Mouse (Mus musculus) spleen, postnatal 10 days (tissue): ENCODE measurements around the gene Olr1.

ENCODE experiments used
- DNase-seq, 2 experiments: peaks; one replicate each; pipeline ENCODE4 v3.0.0; 2021 to 2022; ENCODE audit warnings: low spot score in 2 of 2

The Olr1 gene

GRCm38 (mm10) chr6:129507024-129507423, at the start of gene Olr1:
TSS of gene Olr1 (minus strand) at chr6:129507165.
- DNase-seq = no peak

GRCm38 (mm10) chr6:129548009-129548408, 41.0 kb upstream of the Olr1 start:
- no peak for DNase-seq

- no peak for DNase-seq
Measured at GRCm38 (mm10) chr6:129547277-129547676, 40.3 kb upstream of the Olr1 start.

DNA sequence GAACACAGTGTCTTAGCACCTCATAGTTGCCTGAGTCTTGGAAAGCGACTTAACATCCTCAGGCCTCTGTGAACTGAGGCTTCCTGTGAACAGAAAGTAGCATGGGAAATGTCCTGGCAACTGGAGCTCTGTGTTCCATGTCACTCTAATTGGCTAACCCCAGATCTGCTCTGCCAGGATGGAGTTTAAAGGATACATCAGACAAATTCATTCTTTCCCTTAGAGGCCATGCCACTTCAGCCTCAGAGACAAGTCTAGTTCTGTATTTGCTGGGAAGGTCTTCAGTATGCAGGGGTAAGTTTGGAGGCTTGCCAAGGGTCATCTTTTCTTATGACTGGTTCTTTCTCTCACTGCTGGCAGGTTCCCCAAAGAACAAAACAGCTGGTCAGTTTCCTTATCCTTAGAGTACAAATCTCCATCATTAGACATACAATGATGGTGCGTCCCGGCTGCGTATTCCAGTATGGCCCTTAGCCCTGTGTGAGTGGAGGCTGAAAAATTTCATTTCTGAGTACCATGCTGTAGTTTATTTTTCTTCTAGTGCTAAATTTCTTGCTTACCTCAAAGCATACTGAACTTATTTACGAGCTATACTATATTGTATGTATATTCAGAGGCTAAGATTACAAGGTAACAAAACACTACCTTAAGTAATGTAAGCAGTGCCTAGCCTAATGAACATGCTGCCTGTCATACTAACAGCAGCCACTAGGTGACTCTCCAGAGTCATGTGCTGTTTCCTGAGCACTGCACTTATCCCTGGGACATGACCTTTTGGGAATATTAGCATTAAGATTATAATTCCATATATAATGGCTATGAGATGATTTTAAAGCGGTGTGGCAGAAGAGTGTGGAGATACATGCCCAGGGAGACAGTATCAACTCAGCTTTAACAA, 37.0 kb upstream of the Olr1 start:
- DNase-seq = peak; percentile 27 to 68

GRCm38 (mm10) chr6:129542540-129542939, 35.6 kb upstream of the Olr1 start:
- DNase-seq = no peak

DNA sequence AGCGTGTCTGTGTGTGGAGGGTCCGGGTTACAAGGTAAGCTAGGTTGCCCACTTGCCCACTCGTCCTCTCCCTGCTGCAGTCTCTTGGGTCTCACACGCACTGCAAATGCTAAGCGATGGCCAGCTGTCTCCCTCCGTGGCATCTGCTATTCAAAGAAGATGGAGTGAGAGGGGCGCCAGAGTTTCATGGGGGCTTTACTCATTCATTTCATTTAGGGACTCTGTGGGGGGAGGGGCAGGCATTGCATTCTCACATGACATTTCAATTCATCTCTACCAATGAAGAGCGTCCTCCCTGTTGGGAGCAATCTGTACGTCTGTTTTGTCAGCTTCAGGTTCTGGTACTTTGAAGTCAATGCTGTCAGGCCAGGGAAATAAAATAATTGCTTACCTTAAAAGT, 35.0 kb upstream of the Olr1 start:
- DNase-seq = no peak

DNA sequence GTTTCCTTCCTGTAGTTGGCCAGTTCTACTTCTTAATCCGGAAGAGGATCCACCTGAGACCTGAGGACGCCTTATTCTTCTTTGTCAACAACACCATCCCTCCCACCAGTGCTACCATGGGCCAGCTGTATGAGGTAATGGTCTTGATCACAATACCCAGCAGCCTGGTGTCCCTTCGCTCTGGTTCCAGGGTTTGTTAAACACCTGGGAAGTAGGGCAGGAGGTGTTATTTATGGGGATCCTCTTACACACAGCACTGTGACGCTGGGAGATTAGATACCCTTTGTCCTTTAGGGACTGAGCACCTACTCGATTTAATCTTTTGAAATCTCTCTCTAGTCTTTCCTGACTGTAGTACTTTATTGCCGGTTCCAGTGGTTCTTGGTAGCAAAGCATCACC, 31.6 kb upstream of the Olr1 start:
- DNase-seq = no peak

- no peak for DNase-seq
Measured at GRCm38 (mm10) chr6:129535723-129536122, 28.8 kb upstream of the Olr1 start.

GRCm38 (mm10) chr6:129534627-129535190, 27.7 kb upstream of the Olr1 start:
- DNase-seq = no peak

- no peak for DNase-seq
Measured at GRCm38 (mm10) chr6:129534057-129534456, 27.1 kb upstream of the Olr1 start.

DNA sequence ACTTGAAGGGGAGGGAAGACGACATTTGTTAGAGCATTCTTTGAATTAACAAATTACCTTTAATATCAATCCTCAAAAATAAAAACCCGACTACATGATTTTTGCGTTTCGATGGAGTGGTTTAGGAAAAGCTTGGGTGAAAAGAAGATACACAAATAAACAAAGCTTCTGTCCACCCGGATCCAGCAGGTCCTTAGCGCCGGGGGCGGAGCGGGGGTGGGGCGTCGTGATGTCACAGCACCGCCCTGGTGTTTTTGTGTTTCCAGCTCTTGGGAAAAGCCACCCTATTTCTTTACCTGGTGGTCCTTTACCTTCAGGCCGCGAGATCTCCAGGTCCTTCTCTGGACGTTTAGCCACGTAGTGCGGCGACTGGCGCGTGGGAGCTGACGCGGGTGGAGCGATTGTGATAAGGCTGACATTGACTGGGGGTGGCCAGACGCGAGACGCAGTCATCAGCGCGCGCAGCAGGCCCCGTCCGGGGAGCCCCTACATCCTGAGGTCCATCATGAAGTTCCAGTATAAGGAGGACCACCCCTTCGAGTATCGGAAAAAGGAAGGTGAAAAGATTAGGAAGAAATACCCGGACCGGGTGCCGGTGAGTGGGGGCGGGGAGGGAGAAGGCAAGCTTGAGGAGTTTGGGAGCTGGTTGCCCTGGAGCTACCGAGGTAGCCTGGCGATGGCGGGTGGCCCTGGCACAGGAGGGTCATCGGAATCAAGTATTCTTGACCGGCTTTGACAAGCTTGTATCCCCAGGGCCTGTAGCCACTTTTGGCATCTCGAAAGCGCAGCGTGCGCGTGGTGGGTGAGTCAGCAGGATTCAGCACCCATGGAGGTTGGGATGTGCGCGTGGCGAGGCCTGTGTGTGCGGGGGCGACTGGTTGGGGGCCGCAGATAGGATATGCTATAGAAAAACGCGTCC, 26.2 kb upstream of the Olr1 start, which contains the start of gene Gabarapl1:
Gabarapl1 (plus strand) TSS at position 219 of the 919 bp plus-strand sequence.
- peak; percentile 67 to 81 for DNase-seq

DNA sequence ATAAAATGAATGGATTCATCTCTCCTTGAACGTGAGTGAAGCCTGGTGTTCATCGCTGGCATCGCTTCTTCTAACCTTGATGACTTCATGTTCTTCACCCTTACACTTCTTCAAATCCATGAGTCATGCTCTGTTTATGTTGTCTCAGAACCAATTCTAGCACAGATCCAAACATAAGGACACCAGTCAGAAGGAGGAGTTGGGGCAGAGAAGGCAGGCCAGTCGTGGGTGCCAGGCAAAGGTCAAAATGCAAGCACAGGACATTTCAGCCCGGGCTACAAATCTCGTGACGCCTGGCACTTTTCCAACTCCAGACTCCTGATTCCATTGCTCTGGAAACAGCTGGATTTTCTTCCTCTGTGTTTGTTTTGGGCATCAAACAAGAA, 25.6 kb upstream of the Olr1 start:
- DNase-seq = peak in 1 of 2 experiments; percentile 43

DNA sequence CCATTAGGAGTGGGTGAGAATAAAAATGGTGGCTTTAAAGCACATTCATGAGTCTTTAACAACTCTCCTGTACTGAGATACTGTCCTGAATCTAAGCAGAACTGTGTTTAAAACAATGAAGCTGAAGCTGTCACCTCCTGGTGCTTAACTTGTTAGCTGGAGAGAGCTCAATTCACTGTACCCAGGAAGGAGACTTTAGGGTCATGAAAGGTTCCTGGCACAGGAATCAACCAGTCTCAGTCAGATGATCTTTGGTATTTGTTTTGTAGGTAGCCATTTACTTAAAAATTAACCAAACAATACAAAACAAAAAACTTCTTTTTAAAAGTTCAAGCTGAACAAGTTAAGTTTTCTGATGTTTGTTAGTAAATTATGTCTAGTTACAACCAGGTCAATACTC, 23.3 kb upstream of the Olr1 start:
- no peak for DNase-seq

- no peak for DNase-seq
Measured at GRCm38 (mm10) chr6:129529605-129530004, 22.6 kb upstream of the Olr1 start.

DNA sequence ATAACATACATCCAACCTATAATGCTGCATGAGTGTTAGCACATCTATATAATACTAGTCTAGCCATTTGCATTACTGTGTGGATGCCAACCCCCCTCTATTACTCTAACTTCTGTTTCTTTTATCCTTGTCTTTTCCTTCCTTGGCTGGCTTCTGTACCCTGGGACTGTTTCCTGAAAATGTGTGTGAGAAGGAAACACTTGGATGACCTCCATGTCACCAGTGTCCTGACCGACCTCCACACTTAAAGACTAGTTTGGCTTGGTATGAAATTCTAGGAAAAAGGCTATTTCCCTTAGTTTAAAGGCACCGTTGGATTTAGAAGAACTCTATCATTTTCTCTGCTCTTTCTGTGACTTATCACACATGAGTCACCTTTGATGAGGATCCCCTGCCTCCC, 20.5 kb upstream of the Olr1 start:
- no peak for DNase-seq

DNA sequence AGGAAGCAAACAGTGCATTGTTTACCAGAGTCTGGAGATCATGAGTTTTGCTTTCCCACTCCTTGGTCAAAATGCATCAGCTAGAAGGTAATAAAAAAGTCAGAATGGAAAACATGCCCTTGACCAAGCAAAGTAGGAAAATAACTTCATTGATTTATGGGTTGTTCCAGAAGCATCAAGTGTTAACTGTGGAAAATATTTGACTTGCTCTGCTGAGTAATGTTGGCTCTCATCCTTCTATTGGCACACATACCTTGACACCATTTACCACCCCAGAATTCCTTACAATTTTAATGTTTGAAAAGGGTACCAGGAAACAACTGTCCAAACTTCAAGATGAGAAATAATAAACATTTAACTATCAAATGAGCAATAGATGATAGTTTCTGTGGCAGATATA, 19.1 kb upstream of the Olr1 start:
- DNase-seq = no peak

DNA sequence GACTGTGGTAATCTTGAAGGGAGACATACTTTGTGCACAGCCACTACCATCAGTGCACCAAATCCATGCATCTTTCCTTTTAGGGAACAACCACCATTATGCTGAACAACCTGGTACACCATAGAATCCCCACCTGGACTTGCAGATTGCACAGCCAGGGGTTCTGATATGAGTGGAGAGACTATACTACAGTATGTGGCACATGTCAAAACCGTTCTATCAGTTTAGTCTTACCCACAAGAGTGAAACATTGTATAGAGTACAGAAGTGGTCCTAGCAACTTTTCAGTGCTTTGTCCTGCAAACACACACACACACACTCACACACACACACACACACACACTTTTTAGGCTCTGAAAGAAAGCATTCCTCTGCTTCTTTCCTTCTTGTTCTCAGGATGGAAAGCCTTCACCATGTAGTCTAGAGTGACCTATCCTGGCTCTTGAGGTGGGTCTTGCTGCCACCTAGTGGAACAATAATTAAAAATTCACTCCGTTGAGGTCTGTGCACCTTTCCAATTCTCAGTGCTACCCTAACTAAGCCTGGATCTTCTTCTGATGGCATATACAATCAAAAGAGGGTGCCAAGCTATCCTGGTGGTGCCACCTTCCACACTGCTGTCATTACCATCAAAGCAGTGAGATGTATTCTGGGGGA, 10.9 kb upstream of the Olr1 start:
- DNase-seq = no peak

GRCm38 (mm10) chr6:129516388-129516787, 9.4 kb upstream of the Olr1 start:
- DNase-seq = no peak

DNA sequence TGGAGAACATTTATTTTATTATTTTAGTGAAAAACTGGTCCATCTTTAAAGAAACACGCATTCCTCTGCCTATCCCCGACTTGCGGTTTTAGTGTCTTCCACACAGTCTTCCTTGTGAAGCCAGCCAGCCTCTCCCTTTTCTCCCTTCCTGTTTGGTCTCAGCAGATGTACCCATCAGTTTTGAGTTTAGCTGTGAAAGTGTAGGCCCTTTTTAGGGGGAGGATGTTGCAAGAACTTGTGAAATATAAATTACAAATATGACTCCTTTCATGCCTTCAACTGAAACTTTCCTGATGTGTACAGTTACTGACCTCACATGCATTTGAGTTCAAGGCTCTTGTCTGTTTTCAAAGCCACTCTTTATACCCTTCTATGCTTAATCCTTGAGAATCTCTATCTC, 8.1 kb upstream of the Olr1 start:
- no peak for DNase-seq

DNA sequence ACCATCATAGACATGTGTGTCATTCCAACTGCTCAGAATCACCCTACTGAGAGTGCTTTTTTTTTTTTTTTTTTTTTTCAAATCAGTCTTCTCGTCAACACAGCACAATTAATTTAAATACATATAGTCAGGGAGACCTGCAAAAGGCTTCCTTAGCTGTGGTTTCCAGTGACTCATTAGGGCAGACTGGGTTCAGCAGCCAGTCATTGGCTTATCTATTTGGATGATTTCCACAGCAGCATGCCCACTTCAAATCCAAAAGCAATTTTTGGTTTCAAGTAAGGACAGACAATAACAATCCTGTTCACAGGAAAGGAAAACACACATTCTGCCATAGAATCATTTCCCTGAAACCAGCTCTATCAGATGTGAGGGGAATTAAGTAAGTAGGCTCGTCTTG, 7.4 kb upstream of the Olr1 start:
- no peak for DNase-seq

GRCm38 (mm10) chr6:129513409-129513808, 6.4 kb upstream of the Olr1 start:
- DNase-seq = no peak

GRCm38 (mm10) chr6:129512868-129513267, 5.9 kb upstream of the Olr1 start:
- no peak for DNase-seq
